Mouse (Mus musculus): ENCODE data around the gene Hoxd3. TPM values are rescaled to one million over a fixed set of nuclear protein-coding genes. Genes with fewer than 3 reads are reported as not detected.

Hoxd3 gene
- total and polyA plus RNA-seq, 2 experiments, result not detected

- Histone ChIP-seq H3K79me2 (ENCODE audit: control insufficient read depth, insufficient read depth, low read length) (no peaks in the 10 kb centered on the region), H3K27ac (replicated peaks; ENCODE audit: insufficient read depth, low read depth, low read length) (no peak overlapping the region), H3K4me1 (ENCODE audit: control insufficient read depth, insufficient read depth, low read length) (0 out of 2 replicates have a peak, but pooled peaks cover 1% of the 10 kb centered on the region), H3K4me3 (ENCODE audit: insufficient read depth, low read depth, low read length) (no peak overlapping the region), H3K36me3 (ENCODE audit: control insufficient read depth, insufficient read depth, low read length) (no peaks in the 10 kb centered on the region), H3K9ac (ENCODE audit: low read depth, low read length) (no peak overlapping the region), H3K27me3 (ENCODE audit: control insufficient read depth, insufficient read depth, low read length) (peaks cover 51% of the 10 kb centered on the region)
- 30% methylated on average over 6 of the region's 6 CpGs for WGBS
- no peak for DNase-seq (ENCODE audit: extremely low read depth, low read depth, low spot score)
- TF ChIP-seq CTCF (IDR thresholded peaks at IDR 0.05; ENCODE audit: low read depth, low read length) (no peak), POLR2A (IDR thresholded peaks at IDR 0.05; ENCODE audit: extremely low read depth, insufficient read depth, low read length) (no peak)
Observed at GRCm38 (mm10) chr2:74702820-74703219, 8.9 kb upstream of the Hoxd3 start.

DNA sequence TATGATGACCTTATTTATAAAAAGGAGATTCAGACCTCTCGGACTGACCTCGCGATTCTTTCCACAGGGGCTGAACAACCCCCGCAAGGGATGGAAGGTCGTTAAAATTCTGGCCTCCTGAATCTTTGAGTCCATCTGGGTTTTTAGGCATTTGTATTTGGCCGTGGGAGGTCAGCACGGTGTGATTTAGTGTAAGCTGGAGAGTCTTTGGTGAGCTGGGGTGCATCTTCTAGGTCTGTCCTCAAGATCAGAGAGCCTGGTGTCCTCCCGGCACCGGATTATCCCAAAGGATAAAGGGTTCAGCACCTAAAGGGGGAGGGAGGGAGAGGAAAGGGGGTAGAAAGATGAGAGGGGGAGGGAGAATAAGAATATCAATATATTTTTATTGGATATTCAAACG is 8.4 kb upstream of the Hoxd3 start:
- Histone ChIP-seq H3K27ac (replicated peaks; ENCODE audit: insufficient read depth, low read depth, low read length) (no peak overlapping the region), H3K27me3 (ENCODE audit: control insufficient read depth, insufficient read depth, low read length) (peaks cover 46% of the 10 kb centered on the region), H3K79me2 (ENCODE audit: control insufficient read depth, insufficient read depth, low read length) (no peaks in the 10 kb centered on the region), H3K9ac (ENCODE audit: low read depth, low read length) (no peak overlapping the region), H3K36me3 (ENCODE audit: control insufficient read depth, insufficient read depth, low read length) (no peaks in the 10 kb centered on the region), H3K4me3 (ENCODE audit: insufficient read depth, low read depth, low read length) (no peak overlapping the region), H3K4me1 (ENCODE audit: control insufficient read depth, insufficient read depth, low read length) (no peaks in the 10 kb centered on the region)
- no peak for TF ChIP-seq CTCF (IDR thresholded peaks at IDR 0.05; ENCODE audit: low read depth, low read length)
- no peak for TF ChIP-seq POLR2A (IDR thresholded peaks at IDR 0.05; ENCODE audit: extremely low read depth, insufficient read depth, low read length)
- 11% methylated on average over 10 of the region's 10 CpGs for WGBS
- no peak for DNase-seq (ENCODE audit: extremely low read depth, low read depth, low spot score)

- no peak for DNase-seq (ENCODE audit: extremely low read depth, low read depth, low spot score)
- TF ChIP-seq CTCF (IDR thresholded peaks at IDR 0.05; ENCODE audit: low read depth, low read length) (no peak), POLR2A (IDR thresholded peaks at IDR 0.05; ENCODE audit: extremely low read depth, insufficient read depth, low read length) (no peak)
- Histone ChIP-seq H3K9ac (ENCODE audit: low read depth, low read length) (no peak overlapping the region), H3K4me1 (ENCODE audit: control insufficient read depth, insufficient read depth, low read length) (no peaks in the 10 kb centered on the region), H3K27me3 (ENCODE audit: control insufficient read depth, insufficient read depth, low read length) (peaks cover 47% of the 10 kb centered on the region), H3K4me3 (ENCODE audit: insufficient read depth, low read depth, low read length) (no peak overlapping the region), H3K36me3 (ENCODE audit: control insufficient read depth, insufficient read depth, low read length) (no peaks in the 10 kb centered on the region), H3K79me2 (ENCODE audit: control insufficient read depth, insufficient read depth, low read length) (no peaks in the 10 kb centered on the region), H3K27ac (replicated peaks; ENCODE audit: insufficient read depth, low read depth, low read length) (no peak overlapping the region)
- WGBS, result 5% methylated on average over 26 of the region's 26 CpGs
Observed at GRCm38 (mm10) chr2:74703720-74704392, 7.9 kb upstream of the Hoxd3 start.

DNA sequence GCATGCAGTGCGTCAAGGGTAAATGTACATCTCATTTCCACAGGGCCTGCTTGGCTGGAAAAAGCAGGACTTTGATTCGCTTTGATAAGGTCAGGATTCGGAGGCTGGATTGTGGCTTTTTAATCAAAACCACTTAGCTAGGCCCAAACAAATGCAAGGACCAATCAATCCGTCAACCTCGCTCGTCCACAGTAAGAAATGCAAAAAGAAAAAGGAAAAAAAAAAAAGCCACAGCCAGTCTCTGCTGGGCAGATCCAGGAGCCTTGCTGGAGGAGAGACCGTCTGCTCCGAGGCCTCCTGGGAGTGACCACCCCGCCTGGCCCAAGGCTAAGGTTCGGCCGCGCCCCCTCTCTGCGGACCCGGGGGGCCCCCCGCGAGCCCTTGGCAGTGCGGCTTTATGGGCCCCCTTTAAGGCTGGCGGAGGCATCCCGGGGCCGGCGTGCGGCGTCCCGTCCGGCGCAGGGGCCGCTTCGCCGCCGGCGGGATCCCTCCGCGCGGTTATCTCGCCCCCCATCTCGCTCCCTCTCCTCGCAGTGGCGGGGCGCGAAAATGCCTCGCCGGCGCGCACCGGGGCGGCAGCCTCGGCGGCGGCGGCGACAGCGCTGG is 7.2 kb upstream of the Hoxd3 start, which contains the start of gene Hoxd8:
TSS of gene Hoxd8 (plus strand) at position 223 of the 606 bp plus-strand sequence.
- no peak within 1 kb of the TSS for H3K9ac ChIP-seq (ENCODE audit: low read depth, low read length)
- WGBS, result 5% methylated on average over 51 of the region's 52 CpGs
- peak within 1 kb of the TSS; percentile 23; the same call in 1 of the 2 replicates for H3K4me3 ChIP-seq (ENCODE audit: insufficient read depth, low read depth, low read length)
- H3K36me3 ChIP-seq (ENCODE audit: control insufficient read depth, insufficient read depth, low read length), result no peaks in the 10 kb centered on the region
- H3K79me2 ChIP-seq (ENCODE audit: control insufficient read depth, insufficient read depth, low read length), result no peaks in the 10 kb centered on the region
- no peak within 1 kb of the TSS for H3K27ac ChIP-seq (replicated peaks; ENCODE audit: insufficient read depth, low read depth, low read length)
- DNase-seq (ENCODE audit: extremely low read depth, low read depth, low spot score), result no peak
- H3K27me3 ChIP-seq (ENCODE audit: control insufficient read depth, insufficient read depth, low read length), result peaks cover 50% of the 10 kb centered on the region
- H3K4me1 ChIP-seq (ENCODE audit: control insufficient read depth, insufficient read depth, low read length), result no peaks in the 10 kb centered on the region
- no peak for TF ChIP-seq POLR2A (IDR thresholded peaks at IDR 0.05; ENCODE audit: extremely low read depth, insufficient read depth, low read length)

DNA sequence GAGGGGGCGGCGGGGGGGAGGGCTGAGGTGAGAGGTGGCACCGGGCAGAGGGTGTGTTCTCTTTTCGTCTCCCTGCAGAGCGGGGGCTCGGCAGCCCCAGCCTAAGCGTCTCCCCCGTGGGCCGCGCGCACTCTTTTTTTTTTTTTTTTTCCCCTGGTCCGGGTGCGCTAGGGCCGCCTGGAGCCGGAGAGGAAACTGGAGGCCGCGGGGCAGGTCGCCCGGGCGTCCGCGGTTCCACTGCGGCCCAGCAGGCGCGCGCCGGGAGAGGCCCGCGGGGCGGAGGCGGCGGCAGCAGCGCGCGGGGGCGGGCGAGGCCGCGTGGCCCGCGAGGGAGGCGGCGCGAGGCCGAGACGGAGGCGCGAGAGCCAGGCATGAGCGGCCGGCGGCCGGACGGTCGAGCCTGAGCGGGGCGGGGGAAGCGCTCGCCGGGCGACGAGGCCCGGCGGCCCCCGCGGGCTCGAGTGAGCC is 6.7 kb upstream of the Hoxd3 start:
- 3% methylated on average over 66 of the region's 66 CpGs for WGBS
- H3K27me3 ChIP-seq (ENCODE audit: control insufficient read depth, insufficient read depth, low read length), result peaks cover 45% of the 10 kb centered on the region
- H3K36me3 ChIP-seq (ENCODE audit: control insufficient read depth, insufficient read depth, low read length), result no peaks in the 10 kb centered on the region
- H3K79me2 ChIP-seq (ENCODE audit: control insufficient read depth, insufficient read depth, low read length), result no peaks in the 10 kb centered on the region
- no peaks in the 10 kb centered on the region for H3K4me1 ChIP-seq (ENCODE audit: control insufficient read depth, insufficient read depth, low read length)
- no peak for DNase-seq (ENCODE audit: extremely low read depth, low read depth, low spot score)
- no peak overlapping the region for H3K27ac ChIP-seq (replicated peaks; ENCODE audit: insufficient read depth, low read depth, low read length)
- TF ChIP-seq CTCF (IDR thresholded peaks at IDR 0.05; ENCODE audit: low read depth, low read length), result no peak
- TF ChIP-seq POLR2A (IDR thresholded peaks at IDR 0.05; ENCODE audit: extremely low read depth, insufficient read depth, low read length), result no peak
- H3K4me3 ChIP-seq (ENCODE audit: insufficient read depth, low read depth, low read length), result peak overlapping the region; percentile 23; the same call in 1 of the 2 replicates
- H3K9ac ChIP-seq (ENCODE audit: low read depth, low read length), result no peak overlapping the region
